Mouse (Mus musculus) A20 (cell line): ENCODE measurements around the gene Dpf2.

Experiments used
- DNase-seq: peaks from one replicate; pipeline ENCODE4 v3.0.0-alpha.2; 2011; ENCODE audit warnings: low read depth, low spot score

The Dpf2 gene

DNA sequence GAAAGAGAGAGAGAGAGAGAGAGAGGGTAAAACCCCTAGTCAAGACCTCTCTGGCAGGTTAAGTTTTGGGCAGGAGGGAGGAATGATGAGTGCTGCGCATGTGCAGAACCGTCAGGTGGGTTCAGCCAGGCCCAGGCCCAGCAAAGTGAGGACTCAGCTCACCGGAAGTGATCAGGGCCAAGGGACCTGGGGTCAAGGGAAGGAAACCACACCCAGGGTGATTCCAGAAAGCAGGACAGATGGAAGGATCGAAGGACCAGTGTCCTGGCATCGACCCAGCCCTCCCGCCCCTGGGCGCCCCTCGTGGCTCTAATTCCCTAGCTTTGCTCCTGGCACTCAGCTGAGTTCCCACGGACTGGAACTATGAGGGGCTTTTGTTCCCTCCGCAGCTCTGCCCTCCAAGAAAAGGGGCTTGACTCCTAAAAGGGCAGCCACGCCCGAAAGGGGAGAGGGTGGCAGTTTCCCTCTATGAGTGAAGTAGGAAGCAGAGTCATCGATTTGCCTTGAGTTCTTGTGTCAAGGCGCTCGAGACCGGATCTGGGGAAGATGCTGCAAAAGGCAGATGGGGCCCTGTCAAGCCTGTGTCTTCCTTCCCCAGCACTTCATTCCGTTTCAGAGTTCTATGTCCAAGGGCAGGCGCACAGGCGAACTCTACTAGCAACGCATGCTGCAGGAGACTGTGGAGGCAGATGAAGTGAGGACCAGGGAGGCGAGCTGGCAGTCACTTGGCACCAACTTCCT lies 24.5 kb upstream of the Dpf2 start:
- no peak for DNase-seq

DNA sequence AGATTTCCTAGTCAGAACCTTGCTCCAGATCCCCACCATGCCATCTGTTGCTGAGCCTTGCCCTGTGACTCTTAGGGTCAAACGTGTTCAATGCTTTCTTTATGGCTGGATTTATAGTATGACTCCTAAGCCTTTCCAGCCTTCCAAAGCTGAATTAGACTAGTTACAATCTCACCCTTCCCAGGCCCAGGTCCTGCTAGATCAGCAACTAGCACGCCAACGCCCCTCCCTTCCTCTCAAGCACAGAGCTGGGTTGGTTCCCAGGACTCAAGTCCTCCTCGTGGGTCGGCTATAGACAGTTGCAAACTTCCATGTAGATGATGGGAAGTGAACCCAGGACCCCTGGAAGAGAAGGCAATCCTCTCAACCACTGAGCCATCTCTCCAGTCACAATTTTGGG lies 22.9 kb upstream of the Dpf2 start:
- DNase-seq: no peak

DNA sequence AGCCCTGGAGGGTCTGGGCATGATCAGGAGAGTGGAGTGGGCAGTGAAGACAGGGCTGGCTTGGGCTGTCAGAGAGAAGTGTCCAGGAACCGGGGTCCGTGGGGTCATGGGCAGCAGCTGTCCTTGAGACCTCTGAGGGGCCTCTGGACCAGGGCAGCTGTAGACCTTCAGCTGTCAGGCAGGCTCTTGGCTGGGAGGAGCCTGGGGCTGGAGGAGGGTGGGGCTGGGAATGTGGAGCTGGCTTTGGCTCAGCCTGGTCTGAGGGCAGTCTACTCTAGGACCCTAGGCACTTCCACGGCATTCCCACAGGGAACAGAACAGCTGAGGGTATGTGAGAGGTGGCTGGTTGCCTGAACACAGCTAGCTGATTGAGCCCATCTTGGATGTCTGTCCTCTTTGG lies 22.5 kb upstream of the Dpf2 start:
- DNase-seq: no peak

DNA sequence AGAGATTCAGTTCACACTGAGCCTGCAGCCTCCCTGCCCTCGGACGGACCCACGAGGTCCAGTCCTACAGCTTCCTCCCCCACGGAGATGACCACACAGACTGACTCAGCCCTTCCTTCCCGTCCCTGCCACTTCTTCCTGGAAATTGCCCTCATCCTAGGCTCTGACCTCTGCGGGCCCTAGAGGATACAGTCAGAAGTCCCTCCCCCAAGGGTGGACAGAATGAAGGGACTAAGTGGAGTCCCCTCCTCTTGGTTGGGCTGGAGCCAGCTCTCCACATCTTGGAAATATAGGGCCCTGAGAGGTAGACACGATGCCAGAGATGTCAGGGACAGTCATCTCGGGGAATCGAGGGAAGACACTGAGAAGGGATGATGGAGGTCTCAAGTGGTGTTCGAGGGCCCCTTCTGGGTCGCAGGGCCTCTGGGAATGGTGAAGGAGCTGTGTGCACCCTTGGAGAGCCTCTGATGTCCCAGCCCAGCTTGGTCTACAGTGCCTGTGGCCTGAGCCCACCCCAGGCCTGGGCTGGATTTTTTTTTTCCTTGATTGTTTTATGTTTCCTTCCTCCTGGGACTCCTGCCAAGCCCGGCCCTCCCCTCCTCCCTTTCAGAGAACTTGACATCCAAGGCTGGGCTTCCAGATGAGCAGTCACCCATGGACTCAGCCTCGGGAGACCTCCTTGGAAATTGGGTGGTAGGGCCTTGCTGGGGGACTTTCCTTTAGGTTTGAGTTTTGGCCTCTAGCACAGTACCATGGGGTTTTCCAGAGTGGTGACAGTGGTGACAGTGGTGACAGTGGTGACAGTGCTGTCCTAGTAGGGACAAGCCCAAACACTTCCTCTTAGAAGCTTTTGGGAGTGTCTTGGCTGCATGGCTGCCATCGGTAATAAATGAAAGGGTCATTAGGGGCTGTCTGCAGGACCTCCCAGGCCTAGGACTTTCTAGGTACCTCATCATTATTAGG lies 17.1 kb upstream of the Dpf2 start:
- no peak for DNase-seq

DNA sequence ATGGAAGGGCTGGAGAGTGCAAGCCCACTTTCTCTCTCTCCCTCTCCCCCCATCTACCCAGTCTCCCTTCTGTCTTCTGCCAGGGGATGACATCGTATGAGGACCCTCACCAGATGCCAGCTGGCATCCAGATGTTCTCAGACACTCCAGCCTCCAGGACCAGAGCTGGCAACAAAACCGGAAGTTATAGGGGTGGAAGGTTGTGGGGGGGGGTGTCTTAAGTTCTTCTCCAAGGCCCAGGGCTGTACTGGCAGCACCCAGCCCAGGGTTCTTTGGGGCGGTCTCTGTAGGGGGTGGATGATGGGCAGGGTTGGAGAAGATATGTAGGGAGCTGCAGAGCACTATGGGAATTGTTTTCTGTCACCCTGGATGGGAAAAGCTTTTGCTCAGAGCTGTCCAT lies 15.7 kb upstream of the Dpf2 start:
- no peak for DNase-seq

DNA sequence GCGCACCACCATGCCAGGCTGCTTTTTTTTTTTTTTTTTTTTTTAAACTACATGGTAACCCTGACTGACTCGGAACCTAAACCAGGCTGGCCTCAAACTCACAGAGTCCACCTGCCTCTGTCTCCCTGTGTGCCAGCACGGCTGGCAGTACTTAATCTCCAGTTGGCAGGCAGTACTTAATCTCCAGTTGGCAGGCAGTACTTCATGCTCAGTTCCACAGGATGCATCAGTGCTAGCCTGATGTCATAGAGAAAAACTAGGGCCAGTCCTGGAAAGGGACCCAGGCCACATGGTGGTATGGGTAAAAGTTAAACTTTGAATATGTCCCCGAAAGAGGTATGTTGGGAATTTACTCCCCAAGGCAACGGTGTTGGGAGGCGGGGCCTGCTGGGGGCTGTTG lies 15.3 kb upstream of the Dpf2 start:
- no peak for DNase-seq

DNA sequence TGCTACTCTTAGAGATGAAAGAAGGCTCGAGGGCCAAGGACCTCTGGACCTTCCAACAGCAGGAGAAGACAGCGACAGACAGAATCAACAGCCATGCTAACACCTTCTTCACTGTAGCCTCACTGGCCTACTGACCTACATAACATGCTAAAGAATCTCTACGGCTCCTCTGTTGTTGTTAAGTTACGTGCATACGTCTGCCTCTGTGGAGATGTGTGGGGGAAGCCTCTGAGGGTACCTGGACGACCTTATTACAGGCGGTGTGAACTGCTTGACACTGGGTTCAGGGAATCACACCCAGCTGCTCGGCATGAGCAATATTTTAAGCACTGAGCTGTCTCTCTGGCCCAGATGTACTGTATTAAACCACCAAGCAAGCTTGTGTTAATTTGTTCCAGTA lies 14.7 kb upstream of the Dpf2 start:
- DNase-seq: no peak

DNA sequence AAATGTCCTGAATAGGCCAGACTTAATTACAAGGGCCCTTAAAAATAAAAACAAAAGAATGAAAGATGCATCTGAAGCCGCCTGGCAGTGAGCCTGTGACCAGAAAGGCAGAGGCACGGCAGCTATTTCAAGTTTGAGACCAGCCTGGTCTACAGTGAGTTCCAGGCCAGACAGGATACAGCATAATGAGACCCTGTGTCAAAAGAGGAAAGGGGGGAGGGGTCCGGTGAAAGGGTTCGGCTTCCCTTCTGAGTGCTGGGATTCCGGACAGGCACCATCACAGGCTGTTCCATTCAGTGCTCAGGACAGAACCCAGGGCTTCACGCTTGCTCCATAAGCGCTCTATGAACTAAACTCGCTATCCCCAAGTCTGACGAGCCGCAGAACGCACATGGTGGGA lies 14.2 kb upstream of the Dpf2 start:
- no peak for DNase-seq

DNA sequence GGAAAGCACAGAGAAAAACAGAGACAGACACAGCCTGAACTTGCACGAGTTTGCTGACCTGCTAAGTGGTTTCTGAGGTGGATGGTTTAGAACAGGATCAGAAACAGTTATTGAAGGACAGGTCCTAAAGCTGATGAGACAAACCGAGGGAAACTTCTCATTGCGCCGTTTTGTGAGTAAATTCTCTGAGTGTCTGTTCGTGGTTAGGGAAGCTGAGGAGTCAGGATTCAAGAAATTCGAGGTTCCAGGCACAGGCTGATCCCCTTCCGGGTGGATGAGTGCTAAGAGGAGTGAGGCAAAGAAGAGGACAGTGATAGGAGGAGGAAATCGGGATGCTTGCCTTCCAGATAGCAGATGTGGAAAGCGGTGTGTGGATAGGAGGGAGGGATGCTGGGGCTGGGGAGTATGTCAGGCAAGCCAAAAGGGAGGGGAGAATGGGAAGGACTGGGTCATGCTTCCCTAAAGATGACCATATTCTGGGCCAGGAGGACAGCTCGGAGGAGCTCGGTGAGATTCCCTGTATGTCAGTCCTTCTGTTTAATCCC lies 12.6 kb upstream of the Dpf2 start:
- DNase-seq: no peak

DNA sequence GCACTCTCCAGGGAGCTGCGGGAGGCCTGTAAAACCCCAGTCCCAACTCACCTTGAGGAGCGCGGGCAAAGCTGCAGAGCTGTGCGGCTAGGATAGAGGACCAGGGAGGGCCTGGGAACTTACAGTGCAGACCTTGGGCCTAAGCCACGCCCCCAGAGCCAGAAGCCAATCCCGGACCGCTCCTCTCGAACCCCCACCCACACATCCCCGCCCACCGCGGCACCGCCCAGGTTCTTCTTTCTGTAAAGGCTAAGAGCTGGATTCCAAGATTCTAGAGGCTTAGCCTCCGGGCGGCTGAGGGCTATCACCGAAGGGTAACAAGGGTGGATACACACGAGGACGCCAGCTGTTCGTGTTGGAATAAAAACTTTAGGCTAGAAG lies 11.9 kb upstream of the Dpf2 start, which contains the start of gene Cdc42ep2:
Gene Cdc42ep2, minus strand, starts transcription at position 104 of the 381 bp plus-strand sequence.
- DNase-seq: peak; percentile 94

DNA sequence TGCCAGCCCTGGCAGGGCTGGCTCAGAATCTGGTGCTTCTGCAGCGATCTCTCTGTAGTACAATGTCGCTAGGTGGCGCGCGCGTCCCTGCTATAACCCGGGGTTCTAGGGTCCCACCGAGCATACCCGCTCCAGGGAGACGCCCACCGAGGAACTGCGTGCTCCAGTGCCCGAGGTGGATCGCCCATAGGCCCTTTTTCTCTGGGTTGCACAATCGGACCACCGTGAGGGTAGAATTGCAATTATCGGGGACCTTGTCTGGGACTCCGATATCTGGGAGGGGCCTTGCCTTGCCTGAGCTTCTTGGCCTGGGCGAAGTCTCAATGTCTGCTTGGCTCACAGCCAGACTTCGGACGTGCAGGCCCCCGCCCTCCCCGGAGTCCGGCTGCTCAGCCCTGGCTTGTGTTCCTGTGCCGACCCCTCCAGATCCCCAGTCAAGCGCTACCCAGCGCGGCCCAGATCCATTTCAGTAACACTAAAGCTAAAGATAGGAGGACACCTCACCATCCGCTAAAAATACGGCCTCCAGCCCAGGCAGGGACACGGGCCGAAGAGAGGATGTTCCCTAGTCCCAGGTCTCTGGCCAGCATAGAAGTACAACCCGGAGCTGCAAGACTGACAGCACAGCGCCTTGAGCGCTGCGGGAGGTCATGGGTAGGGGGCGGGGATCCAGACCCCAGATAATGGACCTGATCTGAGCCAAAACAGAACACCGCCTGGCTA lies 11.3 kb upstream of the Dpf2 start:
- peak; percentile 92 for DNase-seq

DNA sequence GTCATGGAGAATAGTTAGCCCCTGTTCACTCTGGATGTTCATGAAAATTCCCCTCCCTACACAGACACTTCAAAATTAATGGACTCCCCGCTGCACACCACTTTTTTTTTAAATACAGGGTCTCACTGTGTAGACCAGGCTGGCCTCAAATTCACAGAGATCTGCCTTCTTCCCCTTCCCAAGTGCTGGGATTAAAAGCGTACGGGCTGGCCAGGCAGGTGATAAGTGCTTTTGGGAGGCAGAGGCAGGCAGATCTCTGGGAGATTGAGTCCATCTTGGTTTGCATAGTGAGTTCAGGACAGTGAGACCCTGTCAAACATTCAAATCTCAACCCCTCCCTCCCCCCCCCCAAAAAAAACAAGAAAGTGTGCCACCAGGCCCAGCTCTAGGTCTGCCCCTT lies 10.2 kb upstream of the Dpf2 start:
- no peak for DNase-seq

DNA sequence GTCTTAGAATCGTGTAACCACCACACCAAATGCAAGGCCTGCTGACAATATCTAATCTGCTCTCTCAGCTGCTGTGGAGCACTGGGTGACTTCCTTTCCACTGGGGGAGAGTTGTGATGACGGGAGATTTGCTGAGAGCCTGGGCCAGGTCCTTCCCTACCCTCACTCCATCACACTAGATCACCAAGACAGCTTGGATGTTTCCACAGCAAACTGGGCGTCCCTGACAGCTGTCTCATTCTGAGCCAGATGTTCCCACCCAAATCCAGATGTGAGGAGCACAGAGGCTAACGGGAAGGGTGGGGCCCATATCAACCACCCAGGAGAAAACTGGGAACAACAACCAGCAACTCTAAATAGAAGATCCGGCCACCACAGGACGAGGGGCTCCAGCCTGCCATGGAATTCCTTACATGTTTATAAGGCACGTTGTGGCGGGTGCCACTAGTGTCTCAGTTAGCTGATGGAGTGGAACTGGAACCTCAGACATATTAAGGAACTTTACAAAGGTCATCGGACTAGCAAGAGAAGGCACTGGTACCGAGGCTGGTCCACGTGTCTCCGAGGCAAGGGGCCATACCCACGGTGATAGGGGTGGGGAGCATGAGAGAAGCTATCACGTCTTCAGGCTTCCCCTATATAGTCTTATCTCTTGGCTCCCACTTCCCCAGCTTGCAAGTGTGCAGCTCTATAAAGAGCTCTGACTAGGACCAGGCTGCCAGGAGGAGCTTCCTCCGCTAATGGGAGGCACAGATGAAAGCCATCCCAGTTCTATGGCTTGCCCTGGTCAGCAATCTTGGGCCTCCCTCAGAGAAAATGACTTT lies 9.5 kb upstream of the Dpf2 start:
- no peak for DNase-seq

DNA sequence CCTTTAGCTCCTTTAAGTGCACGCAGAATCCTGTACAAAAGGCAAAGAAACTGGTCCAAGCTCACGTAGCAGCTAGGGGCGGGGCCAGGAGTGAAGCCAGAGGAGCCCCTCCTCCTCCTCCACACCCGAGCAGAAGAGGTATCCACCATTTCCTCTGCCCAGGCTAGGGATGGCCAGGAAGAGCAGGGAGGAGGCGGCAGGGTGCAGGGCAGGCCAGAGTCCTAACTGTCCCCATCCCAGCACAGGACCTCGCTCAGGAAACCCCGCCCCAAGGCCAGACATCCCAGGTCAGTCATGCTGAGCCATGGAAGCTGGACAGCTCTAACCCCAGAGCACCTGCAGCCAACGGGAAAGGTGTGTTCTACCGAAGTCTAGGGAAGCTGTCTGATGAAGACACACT lies 8.9 kb upstream of the Dpf2 start:
- peak; percentile 33 for DNase-seq

DNA sequence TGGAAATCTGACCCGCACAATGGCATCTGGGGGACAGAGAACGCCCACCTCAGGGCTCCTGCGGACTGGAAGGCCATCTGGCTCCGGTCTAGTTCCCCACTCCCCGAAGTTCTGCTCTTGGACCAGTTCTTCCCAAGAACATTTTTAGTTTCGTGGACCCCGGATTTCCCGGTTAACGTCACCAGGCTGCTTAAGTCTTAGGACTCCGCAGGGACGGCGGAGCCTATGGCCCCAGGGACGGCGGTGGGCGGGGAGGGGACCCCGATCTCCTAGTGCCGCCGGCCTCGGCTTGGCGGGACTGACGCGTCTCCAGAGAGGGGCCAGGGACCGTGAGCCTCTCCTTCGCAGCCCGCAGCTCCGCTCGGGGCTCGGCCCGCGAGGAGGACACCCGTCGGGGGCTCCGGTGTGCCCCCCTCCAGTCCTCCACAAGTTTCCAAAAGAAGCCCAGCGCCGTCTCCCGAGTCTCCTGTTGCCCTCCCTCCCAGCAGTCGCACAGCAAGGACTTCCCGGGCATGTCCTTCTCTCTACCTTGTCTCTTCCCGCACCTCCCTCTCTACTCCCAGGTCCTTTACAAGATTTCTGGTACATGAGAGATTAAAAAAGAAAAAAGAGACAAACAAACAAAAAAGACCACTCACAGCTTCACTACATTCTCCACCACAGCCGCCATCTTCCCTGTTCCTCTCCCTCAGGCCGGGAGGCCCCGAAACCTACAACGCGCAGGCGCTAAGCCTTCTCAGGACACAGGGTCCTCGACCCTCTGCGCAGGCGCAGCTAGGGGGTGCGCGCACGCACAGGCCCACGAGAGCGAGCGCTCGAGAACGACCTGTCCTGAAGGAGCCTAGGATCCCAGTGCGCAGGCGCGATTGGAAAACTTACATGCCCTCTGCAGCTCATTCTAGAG lies 455 bp downstream of the Dpf2 start:
- DNase-seq: peak; percentile 99

DNA sequence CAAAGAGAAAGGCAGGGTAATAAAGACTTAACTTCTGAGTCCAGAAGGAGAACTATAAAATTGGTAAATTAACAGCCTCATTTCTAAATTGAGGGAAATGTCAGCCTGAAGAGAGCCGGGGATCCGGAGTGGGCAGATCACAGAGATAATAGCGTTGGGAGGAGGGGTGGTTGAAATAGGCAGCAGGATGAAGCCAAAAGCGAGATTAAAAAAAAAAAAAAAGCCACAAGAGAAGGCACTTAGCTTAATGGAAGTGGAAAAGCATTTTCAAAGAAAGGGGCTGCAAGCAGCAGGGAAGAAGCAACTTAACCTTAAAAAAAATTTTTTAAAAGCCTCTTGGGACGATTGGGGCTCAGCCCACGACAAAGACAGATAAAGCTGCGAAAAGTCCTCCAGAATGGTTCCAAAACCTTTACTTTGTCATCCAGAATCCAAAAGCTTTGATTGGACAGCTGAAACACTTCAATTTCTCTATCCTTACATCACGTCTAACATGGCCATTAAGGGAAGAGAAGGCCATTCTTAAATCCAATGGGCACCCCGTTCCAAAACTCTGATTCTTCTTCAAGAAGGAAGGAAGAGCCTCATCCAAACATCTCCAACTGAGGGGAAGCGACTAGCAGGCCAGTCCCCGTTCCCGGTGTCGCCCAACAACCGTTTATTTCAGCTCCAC lies 1.2 kb downstream of the Dpf2 start:
- no peak for DNase-seq

DNA sequence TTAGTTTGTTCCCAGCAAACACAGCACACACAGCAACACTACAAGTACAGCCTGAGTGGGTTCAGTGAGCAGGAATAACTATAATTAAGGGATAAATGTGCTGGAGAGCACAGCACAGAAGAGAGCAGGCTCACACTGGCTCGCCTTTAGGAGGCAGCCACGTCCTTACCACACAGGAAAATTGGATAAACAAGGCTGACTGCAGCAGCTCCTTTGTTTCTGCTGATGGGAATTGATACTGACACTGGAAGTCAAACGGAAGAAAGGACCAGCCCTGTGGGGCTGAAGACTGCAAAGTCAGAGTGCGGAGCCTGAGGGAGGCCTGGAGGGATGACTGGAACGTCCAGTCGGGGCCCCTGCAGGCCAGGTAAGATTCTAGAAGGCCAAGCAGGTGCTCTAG lies 2.6 kb downstream of the Dpf2 start:
- DNase-seq: no peak

DNA sequence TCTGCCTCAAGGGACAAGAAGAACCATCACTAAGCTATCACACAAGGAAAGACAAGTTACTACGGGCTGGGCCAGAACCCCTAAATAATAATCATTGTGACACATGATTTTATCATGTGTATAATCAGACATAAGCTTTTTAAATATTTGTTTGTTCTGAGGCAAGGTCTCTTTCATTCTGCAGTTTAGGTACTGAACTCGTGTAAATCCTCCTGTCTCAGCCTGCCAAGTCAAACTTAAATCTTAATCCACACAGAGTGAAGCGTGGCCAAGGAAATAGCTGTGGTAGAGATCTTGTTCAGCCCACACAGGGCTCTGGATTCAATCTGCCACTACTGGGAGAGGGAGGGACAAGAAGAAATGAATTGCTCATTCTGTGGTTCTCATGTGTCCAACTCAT lies 5.5 kb downstream of the Dpf2 start:
- DNase-seq: no peak

DNA sequence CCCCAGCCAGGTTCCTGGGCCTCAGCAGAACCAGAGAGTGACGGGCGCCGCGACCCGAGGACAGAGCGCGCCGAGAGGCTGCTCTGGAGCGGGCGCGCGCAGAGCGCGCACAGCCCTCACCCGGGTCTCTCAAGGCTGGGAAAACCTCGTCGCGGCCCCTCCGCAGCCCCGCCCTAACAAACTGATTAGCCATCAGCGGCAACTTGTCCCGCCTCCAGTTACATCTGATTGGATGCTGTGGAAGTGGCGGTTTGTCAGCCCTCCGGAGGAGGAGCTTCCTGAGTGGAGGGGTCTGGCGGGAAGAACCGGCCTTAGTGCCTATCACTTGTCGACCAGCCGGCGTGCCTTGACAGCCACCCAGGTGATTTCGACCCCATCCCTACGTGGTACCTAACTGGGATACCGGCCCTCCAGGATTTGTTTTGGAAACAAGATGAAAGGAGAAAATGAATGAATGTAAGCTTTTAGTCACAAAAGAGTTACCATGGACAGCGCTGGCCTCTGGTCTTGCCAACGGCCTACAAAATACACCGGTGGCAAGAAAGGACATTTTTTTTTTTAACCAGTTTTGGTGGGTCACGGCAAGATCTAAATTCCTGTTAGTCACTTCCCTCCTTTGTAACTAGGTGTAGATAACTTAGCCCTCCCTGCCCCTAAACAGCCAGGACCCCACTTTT lies 18.7 kb downstream of the Dpf2 start, which contains the start of gene Tigd3:
Gene Tigd3, minus strand, starts transcription at position 148 of the 677 bp plus-strand sequence.
- peak; percentile 95 for DNase-seq
